Mouse (Mus musculus): ENCODE measurements at regions not wholly inside any gene's neighbourhood (a gene's known extent, or its start where the extent isn't known, plus 50 kb on each side); places are given as distances from the start of the nearest gene placed in this dataset.
"Not testable (repeated sequence)": the region's sequence is repeated elsewhere in the genome, so short reads cannot be mapped to it uniquely, and the experiment has no call there.

- Histone ChIP-seq H3K4me1 (replicated peaks; ENCODE audit: control insufficient read depth, insufficient read depth, low read length) (no peaks in the 10 kb centered on the region), H3K4me3 (ENCODE audit: low read depth, low read length) (no peak overlapping the region), H3K36me3 (ENCODE audit: control insufficient read depth, insufficient read depth, low read length) (no peaks in the 10 kb centered on the region), H3K9me3 (ENCODE audit: control insufficient read depth, low read length) (no peaks in the 10 kb centered on the region), H3K27me3 (replicated peaks; ENCODE audit: control insufficient read depth, insufficient read depth, low read length) (no peaks in the 10 kb centered on the region), H3K27ac (ENCODE audit: low read depth, low read length) (no peak overlapping the region), H3K4me2 (no peak overlapping the region), H3K9ac (ENCODE audit: low read depth, low read length) (no peak overlapping the region)
- WGBS = 91% methylated on average over 2 of the region's 2 CpGs
- ATAC-seq (replicated peaks; ENCODE audit: low FRiP score) = no peak
- no peak for DNase-seq (ENCODE audit: low spot score)
These were observed 169.9 kb upstream of the Frmd6 start for GRCm38 (mm10) chr12:70655411-70655811.

GRCm38 (mm10) chr12:70655900-70656544, 169.3 kb upstream of the Frmd6 start:
- ATAC-seq (replicated peaks; ENCODE audit: low FRiP score) = no peak
- H3K36me3 ChIP-seq (ENCODE audit: control insufficient read depth, insufficient read depth, low read length) = no peaks in the 10 kb centered on the region
- H3K9me3 ChIP-seq (ENCODE audit: control insufficient read depth, low read length) = no peaks in the 10 kb centered on the region
- H3K27me3 ChIP-seq (replicated peaks; ENCODE audit: control insufficient read depth, insufficient read depth, low read length) = no peaks in the 10 kb centered on the region
- no peak overlapping the region for H3K27ac ChIP-seq (ENCODE audit: low read depth, low read length)
- H3K4me1 ChIP-seq (replicated peaks; ENCODE audit: control insufficient read depth, insufficient read depth, low read length) = no peaks in the 10 kb centered on the region
- H3K4me3 ChIP-seq (ENCODE audit: low read depth, low read length) = no peak overlapping the region
- DNase-seq (ENCODE audit: low spot score) = no peak
- no peak overlapping the region for H3K9ac ChIP-seq (ENCODE audit: low read depth, low read length)
- whole genome bisulfite sequencing = 55% methylated on average over 8 of the region's 8 CpGs
- no peak overlapping the region for H3K4me2 ChIP-seq

- 64% methylated on average over 7 of the region's 7 CpGs for WGBS
- Histone ChIP-seq H3K27me3 (replicated peaks; ENCODE audit: control insufficient read depth, insufficient read depth, low read length) (no peaks in the 10 kb centered on the region), H3K9me3 (ENCODE audit: control insufficient read depth, low read length) (no peaks in the 10 kb centered on the region), H3K9ac (ENCODE audit: low read depth, low read length) (no peak overlapping the region), H3K4me3 (ENCODE audit: low read depth, low read length) (no peak overlapping the region), H3K4me1 (replicated peaks; ENCODE audit: control insufficient read depth, insufficient read depth, low read length) (no peaks in the 10 kb centered on the region), H3K36me3 (ENCODE audit: control insufficient read depth, insufficient read depth, low read length) (no peaks in the 10 kb centered on the region), H3K27ac (ENCODE audit: low read depth, low read length) (no peak overlapping the region), H3K4me2 (no peak overlapping the region)
- ATAC-seq (replicated peaks; ENCODE audit: low FRiP score) (no peak), DNase-seq (ENCODE audit: low spot score) (no peak)
These were observed 168.4 kb upstream of the Frmd6 start for GRCm38 (mm10) chr12:70656805-70657492.

GRCm38 (mm10) chr12:70657493-70657810, 167.9 kb upstream of the Frmd6 start:
- no peak overlapping the region for H3K27ac ChIP-seq (ENCODE audit: low read depth, low read length)
- DNase-seq (ENCODE audit: low spot score) (no peak), ATAC-seq (replicated peaks; ENCODE audit: low FRiP score) (no peak)
- WGBS = 69% methylated on average over 3 of the region's 3 CpGs
- no peaks in the 10 kb centered on the region for H3K9me3 ChIP-seq (ENCODE audit: control insufficient read depth, low read length)
- no peaks in the 10 kb centered on the region for H3K36me3 ChIP-seq (ENCODE audit: control insufficient read depth, insufficient read depth, low read length)
- no peak overlapping the region for H3K4me3 ChIP-seq (ENCODE audit: low read depth, low read length)
- H3K4me1 ChIP-seq (replicated peaks; ENCODE audit: control insufficient read depth, insufficient read depth, low read length) = no peaks in the 10 kb centered on the region
- no peak overlapping the region for H3K9ac ChIP-seq (ENCODE audit: low read depth, low read length)
- H3K4me2 ChIP-seq = no peak overlapping the region
- no peaks in the 10 kb centered on the region for H3K27me3 ChIP-seq (replicated peaks; ENCODE audit: control insufficient read depth, insufficient read depth, low read length)

GRCm38 (mm10) chr12:70658106-70658505, 167.2 kb upstream of the Frmd6 start:
- no peak overlapping the region for H3K4me3 ChIP-seq (ENCODE audit: low read depth, low read length)
- H3K27ac ChIP-seq (ENCODE audit: low read depth, low read length) = no peak overlapping the region
- no peak overlapping the region for H3K4me2 ChIP-seq
- H3K9me3 ChIP-seq (ENCODE audit: control insufficient read depth, low read length) = no peaks in the 10 kb centered on the region
- ATAC-seq (replicated peaks; ENCODE audit: low FRiP score) = no peak
- no peaks in the 10 kb centered on the region for H3K27me3 ChIP-seq (replicated peaks; ENCODE audit: control insufficient read depth, insufficient read depth, low read length)
- no peaks in the 10 kb centered on the region for H3K36me3 ChIP-seq (ENCODE audit: control insufficient read depth, insufficient read depth, low read length)
- no peak overlapping the region for H3K9ac ChIP-seq (ENCODE audit: low read depth, low read length)
- DNase-seq (ENCODE audit: low spot score) = no peak
- no peaks in the 10 kb centered on the region for H3K4me1 ChIP-seq (replicated peaks; ENCODE audit: control insufficient read depth, insufficient read depth, low read length)
- WGBS = 76% methylated on average over 5 of the region's 5 CpGs

GRCm38 (mm10) chr12:70660388-70660787, 164.9 kb upstream of the Frmd6 start:
- H3K9ac ChIP-seq (ENCODE audit: low read depth, low read length) = no peak overlapping the region
- no peak overlapping the region for H3K4me2 ChIP-seq
- no peaks in the 10 kb centered on the region for H3K36me3 ChIP-seq (ENCODE audit: control insufficient read depth, insufficient read depth, low read length)
- no peaks in the 10 kb centered on the region for H3K9me3 ChIP-seq (ENCODE audit: control insufficient read depth, low read length)
- 81% methylated on average over 4 of the region's 4 CpGs for WGBS
- H3K27ac ChIP-seq (ENCODE audit: low read depth, low read length) = no peak overlapping the region
- no peak for ATAC-seq (replicated peaks; ENCODE audit: low FRiP score)
- H3K27me3 ChIP-seq (replicated peaks; ENCODE audit: control insufficient read depth, insufficient read depth, low read length) = no peaks in the 10 kb centered on the region
- no peak for DNase-seq (ENCODE audit: low spot score)
- H3K4me3 ChIP-seq (ENCODE audit: low read depth, low read length) = no peak overlapping the region
- H3K4me1 ChIP-seq (replicated peaks; ENCODE audit: control insufficient read depth, insufficient read depth, low read length) = no peaks in the 10 kb centered on the region

- not testable (repeated sequence) for H3K4me2 ChIP-seq; H3K4me1 ChIP-seq (replicated peaks; ENCODE audit: control insufficient read depth, insufficient read depth, low read length); H3K4me3 ChIP-seq (ENCODE audit: low read depth, low read length); H3K9ac ChIP-seq (ENCODE audit: low read depth, low read length); H3K27me3 ChIP-seq (replicated peaks; ENCODE audit: control insufficient read depth, insufficient read depth, low read length); DNase-seq (ENCODE audit: low spot score); H3K9me3 ChIP-seq (ENCODE audit: control insufficient read depth, low read length); H3K27ac ChIP-seq (ENCODE audit: low read depth, low read length); H3K36me3 ChIP-seq (ENCODE audit: control insufficient read depth, insufficient read depth, low read length); ATAC-seq (replicated peaks; ENCODE audit: low FRiP score)
- 93% methylated on average over 6 of the region's 8 CpGs for WGBS
These were observed 157.2 kb upstream of the Frmd6 start for GRCm38 (mm10) chr12:70668158-70668557.

- H3K4me1 ChIP-seq (replicated peaks; ENCODE audit: control insufficient read depth, insufficient read depth, low read length) = no peaks in the 10 kb centered on the region
- H3K4me3 ChIP-seq (ENCODE audit: low read depth, low read length) = no peak overlapping the region
- H3K4me2 ChIP-seq = no peak overlapping the region
- ATAC-seq (replicated peaks; ENCODE audit: low FRiP score) (no peak), DNase-seq (ENCODE audit: low spot score) (no peak)
- H3K36me3 ChIP-seq (ENCODE audit: control insufficient read depth, insufficient read depth, low read length) = no peaks in the 10 kb centered on the region
- WGBS = 79% methylated on average over 7 of the region's 7 CpGs
- no peak overlapping the region for H3K9ac ChIP-seq (ENCODE audit: low read depth, low read length)
- H3K27ac ChIP-seq (ENCODE audit: low read depth, low read length) = no peak overlapping the region
- H3K9me3 ChIP-seq (ENCODE audit: control insufficient read depth, low read length) = no peaks in the 10 kb centered on the region; the same call in 1 of the 2 replicates
- H3K27me3 ChIP-seq (replicated peaks; ENCODE audit: control insufficient read depth, insufficient read depth, low read length) = no peaks in the 10 kb centered on the region
These were observed 153.2 kb upstream of the Frmd6 start for GRCm38 (mm10) chr12:70672115-70672514.

GRCm38 (mm10) chr12:70673188-70673587, 152.1 kb upstream of the Frmd6 start:
- Histone ChIP-seq H3K27me3 (replicated peaks; ENCODE audit: control insufficient read depth, insufficient read depth, low read length) (no peaks in the 10 kb centered on the region), H3K9ac (ENCODE audit: low read depth, low read length) (no peak overlapping the region), H3K27ac (ENCODE audit: low read depth, low read length) (no peak overlapping the region), H3K9me3 (ENCODE audit: control insufficient read depth, low read length) (no peaks in the 10 kb centered on the region; the same call in 1 of the 2 replicates), H3K4me3 (ENCODE audit: low read depth, low read length) (no peak overlapping the region), H3K4me2 (no peak overlapping the region), H3K36me3 (ENCODE audit: control insufficient read depth, insufficient read depth, low read length) (no peaks in the 10 kb centered on the region), H3K4me1 (replicated peaks; ENCODE audit: control insufficient read depth, insufficient read depth, low read length) (no peaks in the 10 kb centered on the region)
- DNase-seq (ENCODE audit: low spot score) (no peak), ATAC-seq (replicated peaks; ENCODE audit: low FRiP score) (no peak)
- 76% methylated on average over 11 of the region's 11 CpGs for WGBS
